Mouse (Mus musculus) spleen, adult 2 months (tissue): ENCODE data around the gene Serpine2.

Experiments
- CTCF ChIP-seq: fragments of 200-500 bp; IDR thresholded peaks from 2 replicates; pipeline ENCODE4 v1.5.1; 2011; ENCODE audit warnings: mild to moderate bottlenecking, inconsistent platforms; ENCODE audit not compliant: insufficient read depth, insufficient read length, insufficient replicate concordance; ENCODE audit errors: extremely low read depth
- POLR2A ChIP-seq: fragments of 200-500 bp; IDR thresholded peaks from 2 replicates; pipeline ENCODE4 v1.6.1; 2011; ENCODE audit warnings: low read depth, low read length, inconsistent platforms

DNA sequence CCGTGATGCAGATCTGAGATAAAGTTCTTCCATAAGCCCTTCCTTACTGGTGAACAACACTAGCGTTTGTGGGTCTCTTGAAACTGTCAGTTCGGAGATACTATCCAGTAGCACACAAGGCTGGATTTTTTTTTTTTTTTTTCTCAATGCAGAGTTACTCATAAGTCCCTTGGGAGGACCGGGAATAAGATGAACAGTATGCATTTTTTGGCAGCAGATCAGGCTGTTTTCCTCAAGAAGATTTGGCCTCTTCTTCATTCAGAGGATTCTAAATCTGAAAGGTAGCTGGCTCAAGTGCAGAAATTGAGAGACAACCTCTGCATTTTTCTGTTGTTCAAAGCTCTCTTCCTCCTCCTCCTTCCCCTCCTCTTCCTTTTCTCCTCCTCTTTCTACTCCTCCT, 46.8 kb upstream of the Serpine2 start:
- TF ChIP-seq CTCF = no peak
- no peak for TF ChIP-seq POLR2A
